Mouse (Mus musculus) stomach, embryonic 16.5 days (tissue): ENCODE data around the gene Ubxn6. TPM values are rescaled to one million over a fixed set of nuclear protein-coding genes. Genes with fewer than 3 reads are reported as not detected.

Source experiments
- ATAC-seq: fragments of 200-750 bp; cut with Nextera tagmentation; 2 replicates; pipeline ENCODE4 v1.8.0; 2017; ENCODE audit warnings: moderate number of reproducible peaks, moderate TSS enrichment; ENCODE audit not compliant: insufficient read depth, low FRiP score
- H3K27ac ChIP-seq: fragments of 300-500 bp; sonication (generic); 2 replicates; pipeline ENCODE4 v1.5.1; 2014; ENCODE audit warnings: low read length
- H3K27me3 ChIP-seq: fragments of 300-500 bp; sonication (generic); 2 replicates; pipeline ENCODE4 v1.6.1; 2014; ENCODE audit warnings: low read length, control low read depth, mixed read lengths; ENCODE audit not compliant: control insufficient read depth, insufficient read depth
- H3K36me3 ChIP-seq: fragments of 300-500 bp; sonication (generic); 2 replicates; pipeline ENCODE4 v1.6.1; 2014; ENCODE audit warnings: low read length; ENCODE audit not compliant: control insufficient read depth, insufficient read depth
- H3K4me1 ChIP-seq: fragments of 300-500 bp; sonication (generic); 2 replicates; pipeline ENCODE4 v1.6.1; 2014; ENCODE audit warnings: low read length, control low read depth, mixed read lengths; ENCODE audit not compliant: control insufficient read depth, insufficient read depth
- H3K4me2 ChIP-seq: fragments of 300-500 bp; sonication (generic); 2 replicates; pipeline ENCODE4 v1.6.1; 2014; ENCODE audit warnings: low read depth, low read length, mixed read lengths
- H3K4me3 ChIP-seq: fragments of 300-500 bp; sonication (generic); replicated peaks from 2 replicates; pipeline ENCODE4 v1.5.1; 2014; ENCODE audit warnings: mild to moderate bottlenecking, low read length
- H3K9ac ChIP-seq: fragments of 300-500 bp; sonication (generic); 2 replicates; pipeline ENCODE4 v1.6.1; 2014; ENCODE audit warnings: low read length
- H3K9me3 ChIP-seq: fragments of 300-500 bp; sonication (generic); replicated peaks from 2 replicates; pipeline ENCODE4 v1.6.1; 2016; ENCODE audit warnings: low read length, control low read depth; ENCODE audit not compliant: control insufficient read depth
- WGBS: fragments of 180-500 bp; shearing (Covaris S2); extraction: QIAGEN DNeasy Blood & Tissue Kit; methylation state at CpG from one replicate; pipeline ENCODE4 v1.1.7; 2014; 5-methylcytosine and 5-hydroxymethylcytosine counted together
- polyA plus RNA-seq: library from polyadenylated mRNA; unstranded; fragments of >200 nt; fragmentation: Nextera tagmentation; extraction: Ambion mirVana; gene quantifications from 2 replicates; pipeline ENCODE4 v1.2.1, GENCODE M21; 2015

The Ubxn6 gene
- 39.4 and 42.1 TPM in 2 replicates for polyA plus RNA-seq

DNA sequence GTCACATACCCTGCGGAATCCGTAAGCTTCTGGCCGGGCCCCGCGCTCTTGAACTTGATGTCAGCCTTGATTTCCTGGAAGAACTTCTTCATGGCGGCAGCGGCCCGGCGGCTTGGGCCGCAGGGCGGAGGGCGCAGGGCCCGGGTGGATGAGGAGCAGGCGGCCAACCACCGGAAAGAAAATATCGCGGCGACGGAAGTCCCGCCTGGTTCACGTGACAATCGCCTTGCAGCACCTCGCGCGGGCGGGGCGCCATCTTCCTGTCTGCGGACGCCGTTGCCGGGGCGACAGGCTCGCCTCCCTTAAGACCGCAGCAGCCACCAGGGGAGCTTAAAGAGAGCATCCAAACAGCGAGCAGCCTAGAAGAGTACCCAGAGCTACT is at the start of gene Ubxn6:
Ubxn6 (minus strand) TSS at position 202 of the 382 bp plus-strand sequence.
- Histone ChIP-seq H3K4me2 (peak within 1 kb of the TSS; percentile 67), H3K27ac (peak within 1 kb of the TSS; percentile 98), H3K4me1 (peaks cover 14% of the 10 kb centered on the region; the same call in 1 of the 2 replicates), H3K36me3 (peaks cover 5% of the 10 kb centered on the region; the same call in 1 of the 2 replicates), H3K9me3 (no peaks in the 10 kb centered on the region), H3K27me3 (no peaks in the 10 kb centered on the region), H3K9ac (peak within 1 kb of the TSS; percentile 81), H3K4me3 (peak within 1 kb of the TSS; percentile 71)
- peak; percentile 44 for ATAC-seq
- WGBS: under 1% methylated on average over 35 of the region's 35 CpGs

GRCm38 (mm10) chr17:56123681-56124340 is 49.0 kb upstream of the Ubxn6 start:
- peak overlapping the region; percentile 49 for H3K4me3 ChIP-seq
- 30% methylated on average over 59 of the region's 59 CpGs for WGBS
- peak overlapping the region; percentile 90 for H3K4me2 ChIP-seq
- peak overlapping the region; percentile 74 for H3K9ac ChIP-seq
- H3K27me3 ChIP-seq: peaks cover 42% of the 10 kb centered on the region
- H3K27ac ChIP-seq: no peak overlapping the region
- no peaks in the 10 kb centered on the region for H3K36me3 ChIP-seq
- ATAC-seq: no peak
- peaks cover 8% of the 10 kb centered on the region for H3K9me3 ChIP-seq
- H3K4me1 ChIP-seq: peaks cover 10% of the 10 kb centered on the region; the same call in 1 of the 2 replicates

DNA sequence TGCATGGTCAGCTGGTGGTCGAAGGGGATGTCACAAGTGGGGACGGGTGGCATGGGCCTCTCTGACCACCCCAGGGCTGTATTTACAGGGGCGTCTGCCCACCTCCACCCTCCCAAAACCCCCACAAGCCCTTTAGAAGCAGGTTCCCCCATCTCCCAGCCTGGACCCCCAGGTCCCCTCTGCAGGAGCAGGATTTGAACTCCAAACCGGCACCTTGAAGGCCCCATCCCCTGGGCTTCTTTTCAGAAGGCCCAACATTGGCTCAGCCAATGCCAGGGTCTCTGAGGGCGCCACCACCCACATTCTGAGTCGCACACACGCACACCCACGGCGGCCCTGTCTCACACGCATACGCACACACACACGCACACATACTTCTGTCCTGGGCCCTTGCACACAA is 48.3 kb upstream of the Ubxn6 start:
- H3K4me1 ChIP-seq: peaks cover 10% of the 10 kb centered on the region; the same call in 1 of the 2 replicates
- H3K27me3 ChIP-seq: peaks cover 42% of the 10 kb centered on the region
- no peak overlapping the region for H3K27ac ChIP-seq
- no peak overlapping the region for H3K4me3 ChIP-seq
- H3K9me3 ChIP-seq: peaks cover 8% of the 10 kb centered on the region
- 83% methylated on average over 12 of the region's 12 CpGs for WGBS
- H3K4me2 ChIP-seq: no peak overlapping the region
- H3K9ac ChIP-seq: no peak overlapping the region
- H3K36me3 ChIP-seq: no peaks in the 10 kb centered on the region
- ATAC-seq: no peak

DNA sequence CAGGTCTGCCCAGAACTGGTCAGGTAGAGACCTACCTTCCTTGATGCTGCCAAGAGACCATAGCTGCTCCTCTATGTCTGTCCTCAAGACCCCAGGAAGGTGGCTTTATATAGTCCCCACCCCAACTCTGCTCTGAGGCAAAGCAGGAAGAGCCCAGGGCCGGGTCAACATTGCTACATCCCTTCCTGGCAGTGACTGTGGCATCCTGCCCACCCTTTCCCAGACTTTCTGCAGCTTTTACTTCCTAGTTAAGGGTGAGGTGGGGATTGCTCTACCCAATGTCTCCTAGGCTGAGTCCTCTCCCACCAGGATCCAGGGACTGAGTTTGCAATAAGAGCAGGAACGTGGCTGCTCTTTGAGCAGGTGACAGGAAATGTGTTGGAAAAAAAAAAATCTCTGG is 47.0 kb upstream of the Ubxn6 start, which contains the start of gene Lrg1:
Lrg1 (minus strand) TSS at position 176 of the 400 bp plus-strand sequence.
- ATAC-seq: no peak
- WGBS: 54% methylated on average over 2 of the region's 2 CpGs
- peaks cover 42% of the 10 kb centered on the region for H3K27me3 ChIP-seq
- peaks cover 8% of the 10 kb centered on the region for H3K9me3 ChIP-seq
- H3K4me3 ChIP-seq: no peak within 1 kb of the TSS
- no peak within 1 kb of the TSS for H3K4me2 ChIP-seq
- H3K9ac ChIP-seq: no peak within 1 kb of the TSS
- no peaks in the 10 kb centered on the region for H3K36me3 ChIP-seq
- H3K4me1 ChIP-seq: peaks cover 10% of the 10 kb centered on the region; the same call in 1 of the 2 replicates
- H3K27ac ChIP-seq: no peak within 1 kb of the TSS

GRCm38 (mm10) chr17:56119981-56120880 is 45.4 kb upstream of the Ubxn6 start:
- no peak overlapping the region for H3K27ac ChIP-seq
- peaks cover 42% of the 10 kb centered on the region for H3K27me3 ChIP-seq
- ATAC-seq: no peak
- H3K9ac ChIP-seq: no peak overlapping the region
- H3K4me3 ChIP-seq: peak overlapping the region; percentile 15
- H3K4me1 ChIP-seq: peaks cover 10% of the 10 kb centered on the region; the same call in 1 of the 2 replicates
- H3K4me2 ChIP-seq: peak overlapping the region; percentile 20
- H3K36me3 ChIP-seq: no peaks in the 10 kb centered on the region
- 6% methylated on average over 66 of the region's 66 CpGs for WGBS
- H3K9me3 ChIP-seq: peaks cover 8% of the 10 kb centered on the region

- H3K4me1 ChIP-seq: peaks cover 10% of the 10 kb centered on the region; the same call in 1 of the 2 replicates
- no peak overlapping the region for H3K27ac ChIP-seq
- peaks cover 39% of the 10 kb centered on the region for H3K27me3 ChIP-seq
- peak overlapping the region; percentile 20; the same call in 1 of the 2 replicates for H3K4me2 ChIP-seq
- H3K36me3 ChIP-seq: no peaks in the 10 kb centered on the region
- peaks cover 8% of the 10 kb centered on the region for H3K9me3 ChIP-seq
- no peak overlapping the region for H3K9ac ChIP-seq
- H3K4me3 ChIP-seq: no peak overlapping the region
- ATAC-seq: no peak
- WGBS: 30% methylated on average over 12 of the region's 12 CpGs
Observed at GRCm38 (mm10) chr17:56119431-56119830, 44.6 kb upstream of the Ubxn6 start.

DNA sequence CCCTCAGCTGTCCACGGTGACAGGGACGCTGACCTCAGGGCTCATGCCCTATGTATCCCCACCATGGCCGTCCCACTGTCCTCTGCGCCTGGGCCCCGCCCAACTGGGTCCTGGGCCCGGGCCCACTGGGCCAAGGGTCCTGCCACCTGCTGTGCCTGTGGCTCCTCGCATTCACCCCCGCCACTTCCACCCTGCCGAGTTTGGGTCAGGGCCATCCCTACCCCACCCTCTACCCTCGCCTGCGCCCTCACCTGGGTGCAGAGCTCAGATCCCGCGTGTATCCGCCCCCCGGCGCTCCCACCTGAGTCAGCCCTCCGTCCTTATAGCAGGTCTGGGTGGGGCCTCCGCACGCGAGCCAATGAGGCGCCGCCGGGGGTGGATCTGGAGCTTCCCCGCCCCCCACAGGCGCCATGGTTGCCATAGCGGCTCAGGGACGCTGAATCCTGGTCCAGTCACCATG is 42.5 kb upstream of the Ubxn6 start, which contains the start of gene Plin5:
Plin5 (minus strand) TSS at position 346 of the 460 bp plus-strand sequence.
- Histone ChIP-seq H3K27ac (no peak within 1 kb of the TSS), H3K36me3 (no peaks in the 10 kb centered on the region), H3K27me3 (peaks cover 29% of the 10 kb centered on the region), H3K9ac (no peak within 1 kb of the TSS; the same call in 1 of the 2 replicates), H3K4me1 (peaks cover 4% of the 10 kb centered on the region; the same call in 1 of the 2 replicates), H3K4me2 (peak within 1 kb of the TSS; percentile 55), H3K4me3 (peak within 1 kb of the TSS; percentile 33), H3K9me3 (peaks cover 2% of the 10 kb centered on the region)
- WGBS: 1% methylated on average over 27 of the region's 27 CpGs
- peak; percentile 76 for ATAC-seq

DNA sequence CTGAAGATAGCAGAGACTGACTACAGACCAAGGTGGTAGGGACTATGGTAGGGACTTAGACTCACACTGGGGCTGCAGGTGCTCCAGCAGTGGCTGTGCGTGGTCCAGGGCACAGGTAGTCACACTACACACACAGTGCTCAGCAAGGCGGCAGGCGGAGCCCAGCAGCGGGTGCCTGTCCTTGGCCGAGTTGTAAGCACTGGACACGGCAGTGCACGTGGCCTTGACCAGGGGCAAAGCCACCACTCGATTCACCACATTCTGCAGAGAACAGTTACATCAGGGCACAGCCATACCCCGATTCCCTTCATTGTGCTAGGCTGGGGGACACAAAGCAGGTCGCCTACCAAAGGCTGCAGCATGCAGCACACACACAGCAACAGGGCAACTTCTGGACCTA is 41.4 kb upstream of the Ubxn6 start:
- H3K4me1 ChIP-seq: peaks cover 4% of the 10 kb centered on the region; the same call in 1 of the 2 replicates

More for the DNA sequence above, 41.4 kb upstream of the Ubxn6 start:
- Histone ChIP-seq H3K4me2 (no peak overlapping the region), H3K9ac (no peak overlapping the region), H3K4me3 (no peak overlapping the region), H3K27ac (no peak overlapping the region), H3K36me3 (no peaks in the 10 kb centered on the region), H3K27me3 (peaks cover 18% of the 10 kb centered on the region), H3K9me3 (no peaks in the 10 kb centered on the region)
- no peak for ATAC-seq
- WGBS: 73% methylated on average over 10 of the region's 10 CpGs
